Mouse (Mus musculus): ENCODE measurements around the gene Myh2.

GRCm38 (mm10) chr11:67190814-67191213 is 20.0 kb downstream of the Myh2 start:
- no peak for TF ChIP-seq CTCF (IDR thresholded peaks at IDR 0.05; ENCODE audit: control insufficient read depth, insufficient read depth, low read length)
- no peak for TF ChIP-seq POLR2A (IDR thresholded peaks at IDR 0.05; ENCODE audit: borderline replicate concordance, control insufficient read depth, low read depth, low read length)
